Mouse (Mus musculus) T-cell, adult 66 days (primary cell): ENCODE data around the gene Ccdc126. TPM values are rescaled to one million over a fixed set of nuclear protein-coding genes. Genes with fewer than 3 reads are reported as not detected.

ENCODE experiments used
- total RNA-seq, 2 experiments: library from RNA; stranded (reverse); gene quantifications; 3 replicates in 1 of 2; 4 replicates in 1 of 2; pipeline ENCODE4 v1.2.4; 2023

Ccdc126 gene
- 1 to 10 TPM; 6.5 to 8.0 TPM for total RNA-seq

GRCm38 (mm10) chr6:49318966-49319594 is at the start of gene Ccdc126:
TSS of gene Ccdc126 (plus strand) at chr6:49319274.

DNA sequence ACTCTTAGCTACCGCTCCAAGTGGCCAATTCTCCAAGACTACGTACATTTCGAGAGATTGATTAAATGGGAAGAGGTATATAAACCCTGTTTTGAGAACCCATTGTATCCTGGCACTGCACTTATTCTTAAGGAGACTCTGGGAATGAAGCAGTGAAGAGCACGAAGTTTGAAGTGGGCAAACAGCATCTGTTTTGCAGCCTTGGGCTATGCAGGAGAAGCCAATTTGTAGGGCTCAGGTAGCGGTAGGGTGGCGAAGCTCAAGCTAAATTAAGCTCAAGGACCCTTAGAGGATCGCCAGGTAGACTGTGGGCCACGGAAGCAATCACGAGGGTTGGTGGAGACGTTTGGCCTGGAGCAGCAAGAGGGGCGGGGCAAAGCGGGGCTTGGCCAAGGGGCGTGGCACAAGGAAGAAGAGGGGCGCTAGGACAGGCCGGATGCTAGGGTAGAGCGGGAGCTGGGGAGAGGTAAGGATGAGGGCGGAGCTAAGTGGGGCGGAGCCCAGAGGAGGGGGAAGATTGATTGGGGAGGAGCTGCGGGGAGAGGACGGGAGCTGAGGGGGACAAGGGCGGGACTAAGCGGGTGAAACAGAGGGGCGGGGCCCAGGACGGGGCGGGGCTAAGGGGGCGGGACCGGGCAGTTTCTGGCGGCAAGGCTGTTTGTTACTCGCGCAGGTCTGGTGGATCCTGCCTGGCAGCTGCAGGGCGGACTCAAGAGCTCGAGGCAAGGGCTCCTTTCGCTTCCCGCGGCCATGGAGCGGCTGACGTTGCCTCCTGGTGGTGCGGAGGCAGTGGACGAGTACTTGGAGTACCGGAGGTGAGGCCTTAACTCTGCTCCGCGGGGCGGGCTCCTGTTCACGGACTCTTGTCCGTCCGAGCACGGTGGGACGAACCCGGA is 48.3 kb downstream of the Ccdc126 start, which contains the start of gene Fam221a:
TSS of gene Fam221a (plus strand) at position 581 of the 896 bp plus-strand sequence.

Other genes starting within 250 kb of the Ccdc126 start
- gene Malsu1, start 245.5 kb upstream of the Ccdc126 start, total RNA-seq, result 10 to 100 TPM; 46.0 to 51.9 TPM
- gene Igf2bp3, start 104.3 kb upstream of the Ccdc126 start, total RNA-seq, result under 1 TPM in 1 of 2 experiments, not detected in 1; 0.38 TPM
- gene Tra2a, start 55.2 kb upstream of the Ccdc126 start, total RNA-seq, result 100 to 1,000 TPM; 188 to 208 TPM
- gene Fam221a, start 48.5 kb downstream of the Ccdc126 start, total RNA-seq, result 1 to 10 TPM; 2.4 to 3.1 TPM
- not detected for gene Stk31, start 76.3 kb downstream of the Ccdc126 start, total RNA-seq